Mouse (Mus musculus) spleen, adult 2 months (tissue): ENCODE data around the gene Fadd. TPM values are rescaled to one million over a fixed set of nuclear protein-coding genes. Genes with fewer than 3 reads are reported as not detected.

Source experiments
- DNase-seq, 2 experiments: peaks; one replicate each; pipeline versions ENCODE4 v3.0.0 to v3.0.0-alpha.2; 2012 to 2021; ENCODE audit warnings: low spot score in 2 of 2, low read depth in 1 of 2
- H3K27ac ChIP-seq: fragments of 200-500 bp; 2 replicates; pipeline ENCODE4 v1.5.1; 2012; ENCODE audit warnings: low read length, inconsistent platforms; ENCODE audit not compliant: insufficient read depth
- H3K27me3 ChIP-seq: fragments of 200-500 bp; 2 replicates; pipeline ENCODE4 v1.6.1; 2012; ENCODE audit warnings: mild to moderate bottlenecking, moderate library complexity, low read length, inconsistent platforms; ENCODE audit not compliant: control insufficient read depth, insufficient read depth
- H3K36me3 ChIP-seq: fragments of 200-500 bp; 2 replicates; pipeline ENCODE4 v1.6.1; 2012; ENCODE audit warnings: mild to moderate bottlenecking, low read length, inconsistent platforms; ENCODE audit not compliant: control insufficient read depth, insufficient read depth
- H3K4me1 ChIP-seq: fragments of 200-500 bp; 2 replicates; pipeline ENCODE4 v1.6.1; 2011; ENCODE audit warnings: inconsistent platforms; ENCODE audit not compliant: control insufficient read depth, insufficient read depth, insufficient read length
- H3K4me3 ChIP-seq: fragments of 200-500 bp; 2 replicates; pipeline ENCODE4 v1.5.1; 2011; ENCODE audit warnings: mild to moderate bottlenecking, inconsistent platforms; ENCODE audit not compliant: insufficient read depth, insufficient read length; ENCODE audit errors: extremely low read depth
- CTCF ChIP-seq: fragments of 200-500 bp; IDR thresholded peaks from 2 replicates; pipeline ENCODE4 v1.5.1; 2011; ENCODE audit warnings: mild to moderate bottlenecking, inconsistent platforms; ENCODE audit not compliant: insufficient read depth, insufficient read length, insufficient replicate concordance; ENCODE audit errors: extremely low read depth
- POLR2A ChIP-seq: fragments of 200-500 bp; IDR thresholded peaks from 2 replicates; pipeline ENCODE4 v1.6.1; 2011; ENCODE audit warnings: low read depth, low read length, inconsistent platforms
- WGBS: fragments of 180-500 bp; shearing (Covaris S2); methylation state at CpG from one replicate; pipeline ENCODE4 v1.1.7; 2018; 5-methylcytosine and 5-hydroxymethylcytosine counted together
- polyA plus RNA-seq: library from polyadenylated mRNA; depleted of rRNA; stranded (reverse); fragments of >200 nt; gene quantifications from 2 replicates; pipeline ENCODE4 v1.2.3, GENCODE M21; 2012; rRNA removed

Gene Fadd
- polyA plus RNA-seq, 1 experiment: 9.1 TPM

DNA sequence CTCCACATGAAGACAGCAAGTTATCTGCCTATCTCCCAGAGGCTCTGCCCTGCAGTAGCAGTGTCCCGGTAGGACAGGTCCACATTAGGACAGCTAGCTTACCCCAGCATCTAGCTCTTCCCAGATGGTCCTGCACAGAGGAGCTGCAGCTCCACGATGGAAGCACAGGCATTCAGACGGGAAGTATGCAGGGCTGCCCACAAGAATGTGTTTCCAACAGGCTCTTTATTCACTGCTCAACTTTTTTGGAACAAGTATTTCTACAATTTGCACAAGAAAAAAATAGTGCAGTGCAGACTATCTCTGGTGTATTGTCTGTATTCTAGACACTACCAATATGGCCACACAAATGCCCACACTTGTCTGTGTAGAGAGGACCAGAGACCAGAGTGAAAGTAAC lies 47.5 kb downstream of the Fadd start:
- Histone ChIP-seq H3K36me3 (no peaks in the 10 kb centered on the region), H3K27me3 (no peaks in the 10 kb centered on the region), H3K4me1 (peaks cover 4% of the 10 kb centered on the region; the same call in 1 of the 2 replicates), H3K27ac (no peak overlapping the region), H3K4me3 (no peak overlapping the region)
- no peak for DNase-seq
- TF ChIP-seq POLR2A (no peak), CTCF (no peak)
- WGBS: 83% methylated on average over 3 of the region's 3 CpGs

DNA sequence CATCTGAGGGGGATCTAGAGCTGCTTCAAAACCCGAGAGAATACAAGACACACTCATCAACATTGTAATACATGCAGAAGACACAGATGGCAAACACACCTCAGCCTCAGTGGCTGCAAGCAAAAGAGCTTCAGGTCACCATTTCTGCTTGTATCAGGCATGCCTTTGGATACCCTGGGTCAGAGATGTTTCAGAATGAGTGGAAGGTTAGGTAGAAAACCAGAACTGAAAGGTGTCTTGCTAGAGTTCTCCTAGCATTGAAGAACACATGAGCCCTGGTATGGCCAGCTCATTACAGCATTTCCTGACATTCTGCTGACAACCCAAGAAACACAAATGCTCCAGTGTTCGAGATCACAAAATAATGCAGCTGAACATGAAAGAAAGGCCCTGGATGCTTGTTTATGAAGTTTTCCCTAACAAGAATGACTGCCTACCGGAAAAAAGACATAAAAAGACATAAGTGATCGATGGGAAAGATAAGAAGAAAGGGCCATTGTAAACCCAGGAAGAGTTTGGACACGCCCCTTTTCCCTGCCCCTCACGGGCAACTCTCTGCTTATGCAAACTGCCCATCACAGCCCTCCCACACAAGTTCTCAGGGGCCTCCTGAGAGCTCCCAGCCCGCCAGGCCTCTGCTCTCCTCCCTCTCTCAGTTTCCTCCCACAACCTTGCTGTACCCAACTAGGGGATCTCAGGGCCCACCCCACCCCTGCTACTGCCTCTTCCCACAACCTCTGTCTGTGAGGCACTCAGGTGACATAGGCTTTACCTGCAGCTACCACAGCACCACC lies 50.5 kb downstream of the Fadd start:
- no peaks in the 10 kb centered on the region for H3K36me3 ChIP-seq
- peaks cover 4% of the 10 kb centered on the region; the same call in 1 of the 2 replicates for H3K4me1 ChIP-seq
- no peak for TF ChIP-seq POLR2A
- 71% methylated on average over 7 of the region's 7 CpGs for WGBS
- no peak overlapping the region for H3K27ac ChIP-seq
- no peak for DNase-seq
- no peaks in the 10 kb centered on the region for H3K27me3 ChIP-seq
- H3K4me3 ChIP-seq: no peak overlapping the region

- H3K4me3 ChIP-seq: no peak overlapping the region
- no peaks in the 10 kb centered on the region for H3K36me3 ChIP-seq
- no peaks in the 10 kb centered on the region for H3K27me3 ChIP-seq
- H3K4me1 ChIP-seq: peaks cover 4% of the 10 kb centered on the region; the same call in 1 of the 2 replicates
- H3K27ac ChIP-seq: no peak overlapping the region
- TF ChIP-seq POLR2A: no peak
- TF ChIP-seq CTCF: no peak
- no peak for DNase-seq
- WGBS: 74% methylated on average over 3 of the region's 3 CpGs
Measured at GRCm38 (mm10) chr7:144529851-144530250, 52.4 kb downstream of the Fadd start.

GRCm38 (mm10) chr7:144527723-144528221 lies 54.5 kb downstream of the Fadd start:
- Histone ChIP-seq H3K27ac (no peak overlapping the region), H3K4me1 (peaks cover 4% of the 10 kb centered on the region; the same call in 1 of the 2 replicates), H3K36me3 (no peaks in the 10 kb centered on the region), H3K27me3 (no peaks in the 10 kb centered on the region), H3K4me3 (no peak overlapping the region)
- no peak for DNase-seq
- 32% methylated on average over 1 of the region's 1 CpGs for WGBS
- TF ChIP-seq POLR2A: no peak
- TF ChIP-seq CTCF: no peak

Other genes with a start within 250 kb of the Fadd start
- gene Cttn, start 111.5 kb downstream of the Fadd start, polyA plus RNA-seq: 13.7 and 14.2 TPM in 2 replicates
- 23.5 and 26.1 TPM in 2 replicates for gene Ppfia1, start 28.7 kb downstream of the Fadd start, polyA plus RNA-seq
- 6.5 and 7.4 TPM in 2 replicates for gene Ano1, start 169.5 kb upstream of the Fadd start, polyA plus RNA-seq